Mouse (Mus musculus): ENCODE data around the gene Iqcf3.

Iqcf3 gene

DNA sequence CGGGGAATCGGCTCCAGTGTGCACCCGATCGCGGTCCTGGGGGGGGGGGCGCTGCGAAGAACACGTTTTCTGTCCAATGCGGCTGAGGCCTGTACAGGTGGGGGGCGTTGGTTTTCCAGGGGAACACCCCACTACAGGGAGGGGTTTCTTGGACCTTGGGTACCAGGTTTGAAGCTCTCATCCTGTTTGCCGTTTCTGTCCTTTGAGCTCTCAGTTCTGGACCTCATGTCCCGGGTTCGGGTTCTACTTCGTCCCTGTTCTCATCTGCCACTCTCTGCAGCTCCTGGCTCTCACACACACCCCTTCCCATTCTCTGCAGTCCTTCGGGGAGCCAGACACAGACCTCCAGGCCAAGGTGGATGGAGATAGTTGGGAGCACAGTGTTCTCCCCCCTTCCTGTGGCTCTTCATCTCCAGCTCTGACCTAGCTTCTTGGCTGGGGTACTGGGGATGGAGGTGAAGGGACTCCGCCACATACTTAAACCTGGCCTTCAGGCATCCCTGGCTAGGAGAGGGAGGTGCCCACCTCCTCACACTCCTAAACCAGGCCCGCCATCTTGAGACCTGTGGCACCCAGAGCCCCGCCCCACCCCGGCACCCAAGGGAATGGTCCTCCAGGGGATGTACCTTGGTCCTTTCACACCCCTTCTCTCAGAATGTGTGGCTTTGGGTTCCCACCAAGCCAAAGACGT lies 107.2 kb downstream of the Iqcf3 start:
- no peak for DNase-seq (ENCODE audit: low spot score in 2 of 2)

- DNase-seq (ENCODE audit: low spot score in 2 of 2), result peak in 1 of 2 experiments; percentile 65
These were observed 108.0 kb downstream of the Iqcf3 start, which contains the start of gene Pcbp4 for GRCm38 (mm10) chr9:106453271-106454070. Gene Pcbp4, plus strand, starts transcription at chr9:106453291.

Data from heart, adult 9 months (tissue).